Mouse (Mus musculus) E14TG2a.4 (cell line): ENCODE measurements at regions not wholly inside any gene's neighbourhood (a gene's known extent, or its start where the extent isn't known, plus 50 kb on each side); places are given as distances from the start of the nearest gene placed in this dataset.
"Not testable (repeated sequence)": the region's sequence is repeated elsewhere in the genome, so short reads cannot be mapped to it uniquely, and the experiment has no call there.

Source experiments
- H3K27me3 ChIP-seq: 2 replicates; pipeline ENCODE4 v1.6.1; 2014; ENCODE audit warnings: low read length, control low read depth; ENCODE audit not compliant: insufficient read depth
- H3K36me3 ChIP-seq: 2 replicates; pipeline ENCODE4 v1.6.1; 2014; ENCODE audit warnings: low read length, control low read depth; ENCODE audit not compliant: insufficient read depth
- H3K4me1 ChIP-seq: replicated peaks from 2 replicates; pipeline ENCODE4 v1.6.1; 2014; ENCODE audit warnings: low read depth, low read length, control low read depth
- H3K4me3 ChIP-seq: replicated peaks from 2 replicates; pipeline ENCODE4 v1.5.1; 2014; ENCODE audit warnings: mild to moderate bottlenecking, low read length
- H3K9me3 ChIP-seq: 2 replicates; pipeline ENCODE4 v1.6.1; 2014; ENCODE audit warnings: low read length, control low read depth
- CTCF ChIP-seq: conservative IDR thresholded peaks from 2 replicates; pipeline ENCODE4 v1.5.1; 2014; ENCODE audit warnings: low read length
- NANOG ChIP-seq: IDR thresholded peaks from 2 replicates; pipeline ENCODE4 v1.6.1; 2014; ENCODE audit warnings: borderline replicate concordance, low read length, mixed read lengths
- POU5F1 ChIP-seq: IDR thresholded peaks from 2 replicates; pipeline ENCODE4 v1.6.1; 2014; ENCODE audit warnings: low read length, borderline replicate concordance

DNA sequence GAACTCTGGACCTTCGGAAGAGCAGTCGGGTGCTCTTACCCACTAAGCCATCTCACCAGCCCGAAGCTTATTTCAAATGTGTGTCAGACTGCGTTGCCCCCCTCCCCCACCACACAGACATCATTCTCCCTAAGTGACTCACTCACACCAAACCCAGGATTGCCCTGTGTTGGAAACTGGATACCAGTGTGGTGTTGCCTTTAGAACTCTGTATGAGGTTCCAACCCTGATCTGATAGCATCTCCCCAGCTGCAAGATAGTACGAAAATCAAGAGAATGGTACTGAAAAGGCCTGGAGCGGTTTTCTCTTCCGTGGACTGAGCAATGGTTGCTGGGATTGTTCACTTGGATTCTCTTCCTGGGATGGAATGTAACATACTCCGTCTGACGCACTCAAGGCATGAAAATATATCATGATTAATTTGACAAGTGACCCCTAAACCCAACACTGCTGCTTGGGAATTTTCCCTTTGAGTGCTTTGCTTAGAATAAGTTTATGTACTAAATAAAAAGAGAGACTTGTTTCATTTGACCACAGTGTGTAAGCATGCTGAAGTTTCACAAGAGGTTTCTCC is 63.0 kb downstream of the Hand2 start:
- H3K36me3 ChIP-seq, result no peaks in the 10 kb centered on the region
- no peak overlapping the region for H3K4me3 ChIP-seq
- TF ChIP-seq NANOG (no peak), POU5F1 (no peak), CTCF (no peak)
- no peaks in the 10 kb centered on the region for H3K9me3 ChIP-seq
- no peaks in the 10 kb centered on the region for H3K27me3 ChIP-seq
- H3K4me1 ChIP-seq, result no peaks in the 10 kb centered on the region

DNA sequence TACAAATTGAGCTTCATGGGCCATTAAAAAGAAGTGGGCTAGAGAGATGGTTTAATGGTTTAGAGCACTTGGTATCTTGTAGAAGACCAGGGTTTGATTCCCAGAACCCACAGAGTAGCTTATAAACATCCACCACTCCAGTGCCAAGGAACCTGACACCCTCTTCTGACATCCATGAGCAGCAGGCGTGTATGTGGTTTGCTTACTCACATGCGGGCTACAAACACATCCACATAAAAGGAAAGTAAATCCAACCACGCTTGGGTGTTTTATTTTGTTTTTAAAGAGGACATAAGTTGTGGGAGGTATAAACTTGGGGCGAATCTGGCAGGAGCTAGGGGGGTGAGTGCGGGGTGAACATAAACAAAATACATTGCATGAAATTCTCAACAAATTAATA is 66.8 kb downstream of the Hand2 start:
- no peak overlapping the region for H3K4me3 ChIP-seq
- no peaks in the 10 kb centered on the region for H3K27me3 ChIP-seq
- H3K36me3 ChIP-seq, result no peaks in the 10 kb centered on the region
- no peak for TF ChIP-seq POU5F1
- TF ChIP-seq CTCF, result no peak
- H3K9me3 ChIP-seq, result no peaks in the 10 kb centered on the region
- no peaks in the 10 kb centered on the region for H3K4me1 ChIP-seq

DNA sequence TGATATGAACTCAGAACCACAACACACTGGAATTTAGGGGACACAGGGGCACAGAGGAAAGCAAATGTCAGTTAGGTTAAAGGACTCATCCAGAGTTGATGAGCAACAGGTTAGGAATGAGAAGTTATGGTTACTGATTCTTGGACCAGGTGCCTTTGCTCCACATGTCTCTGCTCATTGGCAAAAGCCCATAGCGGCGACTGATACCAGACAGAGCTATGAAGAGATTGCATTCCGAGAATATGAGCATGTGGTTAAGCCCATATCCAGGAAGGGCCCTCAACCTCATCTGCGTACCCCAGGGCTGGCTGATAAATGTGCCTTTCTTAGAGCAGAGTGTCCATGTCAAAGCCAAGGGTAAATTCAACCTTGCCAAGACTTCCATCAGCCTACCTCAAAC is 67.1 kb upstream of the Scrg1 start:
- no peaks in the 10 kb centered on the region for H3K27me3 ChIP-seq
- no peak for TF ChIP-seq NANOG
- no peak for TF ChIP-seq CTCF
- TF ChIP-seq POU5F1, result no peak
- H3K4me3 ChIP-seq, result no peak overlapping the region
- H3K36me3 ChIP-seq, result no peaks in the 10 kb centered on the region
- H3K4me1 ChIP-seq, result no peaks in the 10 kb centered on the region
- no peaks in the 10 kb centered on the region for H3K9me3 ChIP-seq

DNA sequence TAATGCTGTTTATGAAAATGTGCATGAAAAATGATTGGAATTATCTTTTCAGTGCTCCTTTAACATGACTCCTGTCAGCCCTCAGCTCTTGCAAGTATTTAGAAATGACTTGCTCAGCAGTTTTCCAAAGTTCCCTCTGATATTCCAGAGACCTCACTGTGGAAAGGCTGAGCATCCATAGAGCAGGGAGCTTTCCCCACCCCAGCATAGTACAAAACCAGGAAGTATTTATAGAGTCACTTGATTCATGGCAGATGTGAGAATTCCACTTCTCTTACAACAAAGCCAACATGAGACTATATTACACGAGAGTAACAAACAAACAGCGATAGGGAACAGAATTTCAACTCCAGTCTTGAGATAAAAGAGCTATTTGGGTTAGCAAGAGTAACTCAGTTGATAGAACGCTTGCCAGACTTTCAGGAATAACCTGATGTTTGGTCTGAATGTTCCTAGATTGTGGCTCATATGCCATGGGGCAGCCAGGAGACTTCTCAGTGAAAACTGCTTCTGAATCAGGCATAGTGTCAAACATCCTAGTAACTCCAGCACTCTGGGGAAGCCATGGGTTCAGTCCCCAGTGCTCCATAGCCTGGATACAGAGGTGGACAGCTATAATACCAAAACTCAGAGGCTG is 57.6 kb upstream of the Scrg1 start:
- TF ChIP-seq NANOG (no peak), CTCF (no peak), POU5F1 (no peak)
- Histone ChIP-seq H3K27me3 (peaks cover 30% of the 10 kb centered on the region), H3K4me3 (no peak overlapping the region), H3K36me3 (no peaks in the 10 kb centered on the region), H3K4me1 (peaks cover 10% of the 10 kb centered on the region), H3K9me3 (peaks cover 8% of the 10 kb centered on the region)

DNA sequence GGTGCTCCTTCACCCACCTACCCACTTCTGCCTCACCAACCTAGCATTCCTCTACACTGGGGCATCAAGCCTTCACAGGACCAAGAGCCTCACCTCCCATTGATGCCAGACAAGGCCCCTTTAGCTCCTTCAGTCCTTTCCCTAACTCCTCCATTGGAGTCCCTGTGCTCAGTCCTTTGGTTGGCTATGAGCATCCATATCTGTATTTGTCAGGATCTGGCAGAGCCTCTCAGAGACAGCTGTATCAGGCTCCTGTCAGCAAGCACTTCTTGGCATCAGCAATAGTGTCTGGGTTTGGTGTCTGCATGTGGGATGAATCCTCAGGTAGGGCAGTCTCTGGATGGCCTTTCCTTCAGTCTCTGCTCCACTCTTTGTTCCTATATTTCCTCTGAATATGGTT is 55.6 kb upstream of the Scrg1 start:
- Histone ChIP-seq H3K4me1 (peaks cover 25% of the 10 kb centered on the region), H3K27me3 (peaks cover 30% of the 10 kb centered on the region)
- H3K4me3 ChIP-seq, H3K9me3 ChIP-seq, H3K36me3 ChIP-seq: not testable (repeated sequence)

DNA sequence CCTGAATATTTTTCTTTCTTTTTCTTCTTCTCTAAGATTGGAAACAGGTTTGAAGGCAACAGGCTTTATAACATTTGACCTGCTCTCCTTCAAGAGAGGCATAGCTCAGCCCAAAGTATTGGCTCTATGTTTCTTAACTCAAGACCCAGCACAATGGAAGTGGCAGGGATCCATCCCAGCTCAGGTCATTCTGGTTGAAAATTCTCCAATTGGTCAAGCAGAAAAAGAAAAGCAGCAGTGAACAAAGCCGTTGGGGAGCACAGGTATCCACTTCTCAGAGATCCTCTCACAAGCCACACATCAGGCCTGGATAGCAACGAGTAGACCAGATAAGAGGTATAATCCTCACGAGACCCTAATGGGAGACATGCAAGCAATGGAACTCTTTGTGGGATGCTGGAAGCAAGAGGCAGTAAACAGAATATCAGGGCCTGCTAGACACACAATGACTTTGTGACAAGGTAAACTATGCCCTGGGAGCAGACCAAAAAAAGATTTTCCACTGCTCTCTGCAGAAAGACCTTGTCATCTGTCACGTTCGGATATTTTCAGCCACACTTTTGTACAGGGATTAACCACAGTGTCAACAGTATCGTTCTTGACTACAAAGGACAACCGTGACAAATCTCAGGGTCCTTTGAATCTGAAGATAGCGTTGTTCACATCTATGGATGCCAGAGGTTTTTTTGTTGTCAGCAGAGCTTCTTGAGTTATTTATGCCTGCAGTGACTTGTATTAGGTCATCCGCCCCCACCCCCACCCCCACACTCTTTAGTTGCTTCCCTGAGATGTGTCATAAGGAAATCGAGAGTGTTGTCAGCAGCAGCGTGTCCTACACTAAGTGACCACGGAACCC is 54.7 kb upstream of the Scrg1 start:
- Histone ChIP-seq H3K9me3 (peaks cover 8% of the 10 kb centered on the region), H3K4me1 (peaks cover 29% of the 10 kb centered on the region), H3K4me3 (no peak overlapping the region), H3K27me3 (peaks cover 34% of the 10 kb centered on the region), H3K36me3 (no peaks in the 10 kb centered on the region)
- TF ChIP-seq POU5F1 (no peak), CTCF (no peak), NANOG (no peak)

DNA sequence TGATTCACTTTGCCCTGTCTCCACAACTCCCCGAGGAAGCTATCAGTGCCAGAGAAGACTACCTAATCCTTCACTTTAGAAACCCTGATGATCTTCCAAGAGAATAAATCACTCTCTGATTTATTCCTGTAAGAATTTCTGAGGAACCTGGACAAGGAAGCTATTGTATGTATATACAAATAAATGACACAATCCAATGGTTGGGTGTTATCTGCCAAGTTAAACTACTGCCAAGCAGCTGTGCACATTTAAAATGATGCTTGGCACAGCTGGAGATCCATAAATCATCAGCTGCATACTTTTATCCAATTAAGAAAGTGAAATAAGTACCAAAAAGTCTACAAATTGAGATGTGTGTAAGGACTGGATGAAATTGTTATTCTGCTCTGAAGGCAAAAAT is 54.1 kb upstream of the Scrg1 start:
- peaks cover 38% of the 10 kb centered on the region for H3K27me3 ChIP-seq
- H3K36me3 ChIP-seq, result no peaks in the 10 kb centered on the region
- peaks cover 8% of the 10 kb centered on the region for H3K9me3 ChIP-seq
- peaks cover 35% of the 10 kb centered on the region for H3K4me1 ChIP-seq
- H3K4me3 ChIP-seq, result no peak overlapping the region
- no peak for TF ChIP-seq POU5F1
- TF ChIP-seq NANOG, result no peak

DNA sequence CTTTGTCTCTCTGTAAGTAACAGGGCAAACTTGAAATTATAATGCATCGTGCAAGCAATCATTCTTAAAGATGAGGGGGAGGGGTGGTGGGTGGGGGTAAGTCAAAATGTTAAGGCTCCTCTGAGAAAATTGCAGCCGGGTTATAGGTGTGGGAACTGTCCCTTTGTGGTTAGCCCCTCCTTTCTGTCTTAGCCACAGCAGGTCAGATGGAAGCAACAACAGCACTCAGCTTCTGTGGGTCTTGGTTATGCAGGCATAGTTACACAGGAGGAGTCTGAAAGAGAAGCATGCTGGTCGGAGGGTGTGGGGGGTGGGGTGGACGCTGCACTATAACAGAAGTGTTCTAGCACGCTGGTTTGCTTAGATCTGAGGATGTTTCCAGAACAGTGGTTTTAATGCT is 53.5 kb upstream of the Scrg1 start:
- Histone ChIP-seq H3K27me3 (peaks cover 40% of the 10 kb centered on the region), H3K9me3 (peaks cover 8% of the 10 kb centered on the region), H3K4me3 (no peak overlapping the region), H3K36me3 (no peaks in the 10 kb centered on the region), H3K4me1 (peaks cover 36% of the 10 kb centered on the region)
- TF ChIP-seq NANOG (no peak), CTCF (no peak), POU5F1 (no peak)

DNA sequence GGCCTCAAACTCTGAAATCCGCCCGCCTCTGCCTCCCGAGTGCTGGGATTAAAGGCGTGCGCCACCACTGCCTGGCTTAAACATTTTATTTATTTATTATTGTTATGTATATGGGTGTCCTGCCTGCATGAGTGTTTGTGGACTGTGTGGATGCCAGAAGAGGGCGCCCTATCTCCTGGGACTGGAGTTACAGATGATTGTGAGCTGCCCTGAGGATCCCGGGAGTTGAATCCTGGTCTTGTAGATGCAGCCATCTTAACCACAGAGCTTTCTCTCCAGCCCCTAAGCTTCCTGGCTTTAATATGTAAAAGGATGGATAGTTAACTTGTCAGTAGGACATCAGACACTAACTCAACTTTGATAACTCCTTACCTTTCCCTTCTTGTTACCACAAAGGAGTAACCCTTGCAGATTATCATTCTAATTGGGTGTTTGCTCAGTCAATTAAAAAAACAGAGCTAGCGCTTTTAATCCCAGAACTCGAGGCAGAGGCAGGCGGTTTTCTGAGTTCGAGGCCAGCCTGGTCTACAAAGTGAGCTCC is 52.0 kb upstream of the Scrg1 start:
- no peak overlapping the region for H3K4me3 ChIP-seq
- TF ChIP-seq NANOG (peak; percentile 93), POU5F1 (peak; percentile 20; the same call in 1 of the 2 replicates), CTCF (peak; percentile 43)
- peaks cover 36% of the 10 kb centered on the region for H3K4me1 ChIP-seq
- peaks cover 8% of the 10 kb centered on the region for H3K9me3 ChIP-seq
- no peaks in the 10 kb centered on the region for H3K36me3 ChIP-seq
- peaks cover 44% of the 10 kb centered on the region for H3K27me3 ChIP-seq
